Mouse (Mus musculus) lung, embryonic 15.5 days (tissue): ENCODE results near the gene Eno2. TPM values are rescaled to one million over a fixed set of nuclear protein-coding genes. Genes with fewer than 3 reads are reported as not detected.

Experiments used
- ATAC-seq: fragments of 200-750 bp; cut with Nextera tagmentation; 2 replicates; pipeline ENCODE4 v1.8.0; 2017; ENCODE audit warnings: moderate number of reproducible peaks, borderline replicate concordance; ENCODE audit not compliant: low FRiP score, low TSS enrichment; ENCODE audit errors: extremely low read depth
- H3K27ac ChIP-seq: fragments of 300-500 bp; sonication (generic); 2 replicates; pipeline ENCODE4 v1.5.1; 2015; ENCODE audit warnings: moderate library complexity, mild to moderate bottlenecking, inconsistent platforms
- H3K27me3 ChIP-seq: fragments of 300-500 bp; sonication (generic); 2 replicates; pipeline ENCODE4 v1.6.1; 2015; ENCODE audit warnings: inconsistent platforms
- H3K36me3 ChIP-seq: fragments of 300-500 bp; sonication (generic); 2 replicates; pipeline ENCODE4 v1.6.1; 2015; ENCODE audit warnings: inconsistent platforms
- H3K4me1 ChIP-seq: fragments of 300-500 bp; sonication (generic); 2 replicates; pipeline ENCODE4 v1.6.1; 2015; ENCODE audit warnings: inconsistent platforms
- H3K4me2 ChIP-seq: fragments of 300-500 bp; sonication (generic); 2 replicates; pipeline ENCODE4 v1.6.1; 2015; ENCODE audit warnings: inconsistent platforms, mild to moderate bottlenecking, moderate library complexity
- H3K4me3 ChIP-seq: fragments of 300-500 bp; sonication (generic); 2 replicates; pipeline ENCODE4 v1.5.1; 2015; ENCODE audit warnings: mild to moderate bottlenecking, inconsistent platforms
- H3K9ac ChIP-seq: fragments of 300-500 bp; sonication (generic); 2 replicates; pipeline ENCODE4 v1.6.1; 2015; ENCODE audit warnings: inconsistent platforms
- H3K9me3 ChIP-seq: fragments of 300-500 bp; sonication (generic); 2 replicates; pipeline ENCODE4 v1.6.1; 2016; ENCODE audit warnings: inconsistent platforms
- WGBS: fragments of 180-500 bp; shearing (Covaris S2); methylation state at CpG from one replicate; pipeline ENCODE4 v1.1.7; 2015; 5-methylcytosine and 5-hydroxymethylcytosine counted together
- polyA plus RNA-seq: library from polyadenylated mRNA; unstranded; fragments of >200 nt; fragmentation: Nextera tagmentation; extraction: Ambion mirVana; gene quantifications from 2 replicates; pipeline ENCODE4 v1.2.1, GENCODE M21; 2015

The Eno2 gene
- polyA plus RNA-seq, 1 experiment from 2014 or later = 3.4 TPM

DNA sequence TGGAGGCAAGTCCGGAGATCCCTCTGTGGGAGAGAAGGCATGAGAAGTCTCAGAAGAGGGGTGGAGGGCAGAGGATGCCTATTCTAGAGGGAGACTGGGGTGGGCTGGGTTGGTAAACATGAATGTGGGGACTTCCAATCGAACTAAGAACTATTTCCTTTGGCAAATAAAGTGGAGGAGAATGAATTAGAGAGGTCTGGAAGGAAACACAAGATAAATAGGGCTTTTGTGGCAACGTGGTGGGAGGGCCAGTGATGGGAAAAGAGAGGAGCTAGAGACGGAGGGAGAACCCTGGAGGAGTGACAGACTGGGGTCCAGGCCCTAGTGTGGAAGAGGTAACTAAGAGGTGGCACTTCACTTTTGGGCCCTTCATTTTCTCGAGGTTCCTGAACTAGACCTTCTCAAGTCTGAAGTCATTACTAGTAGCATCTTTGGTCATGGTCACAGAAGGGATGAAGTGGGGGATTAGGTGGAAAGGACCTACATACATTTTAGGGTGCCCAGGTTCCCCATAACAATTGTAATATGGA is 12.1 kb downstream of the Eno2 start:
- WGBS = 5% methylated on average over 5 of the region's 5 CpGs
- Histone ChIP-seq H3K9me3 (no peaks in the 10 kb centered on the region), H3K27me3 (no peaks in the 10 kb centered on the region), H3K9ac (peak overlapping the region; percentile 92), H3K4me3 (peak overlapping the region; percentile 86), H3K27ac (peak overlapping the region; percentile 99), H3K36me3 (0 out of 2 replicates have a peak, but pooled peaks cover 4% of the 10 kb centered on the region), H3K4me1 (peaks cover 49% of the 10 kb centered on the region), H3K4me2 (peak overlapping the region; percentile 79)
- no peak for ATAC-seq

DNA sequence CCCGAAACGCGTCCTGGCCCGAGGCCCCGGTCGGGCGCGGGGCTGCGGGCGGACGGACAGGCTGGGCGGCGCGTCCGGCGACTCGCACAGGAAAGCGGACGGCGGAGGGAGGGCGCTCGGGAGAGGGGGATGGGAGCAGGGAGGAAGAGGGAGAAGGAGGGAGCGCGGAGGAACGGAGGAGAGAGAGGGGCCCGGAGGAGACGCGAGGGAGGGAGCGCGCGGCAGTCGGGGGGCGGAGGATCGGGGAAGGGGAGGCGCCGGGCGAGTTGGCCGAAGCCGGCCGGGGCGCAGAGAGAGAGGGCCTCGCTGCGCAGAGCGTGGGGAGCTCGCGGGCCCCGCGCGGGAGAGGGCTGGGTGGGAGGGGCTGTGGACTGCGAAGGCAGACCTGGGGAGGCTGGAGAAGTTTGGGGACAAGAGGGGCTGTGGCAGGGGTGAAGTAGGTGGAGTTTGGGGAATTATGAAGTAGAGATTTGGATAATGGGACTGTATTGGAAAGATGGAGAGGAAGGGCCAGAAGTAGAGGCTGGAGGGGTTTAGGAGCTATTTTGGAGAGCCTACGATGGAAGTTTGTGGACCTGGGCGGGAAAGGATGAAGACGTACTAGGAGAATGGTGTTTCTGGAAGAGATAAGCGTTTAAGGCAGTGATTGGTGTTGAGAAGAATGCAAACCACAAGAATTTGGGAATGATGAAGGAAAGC is 12.7 kb downstream of the Eno2 start:
- H3K9me3 ChIP-seq = no peaks in the 10 kb centered on the region
- H3K36me3 ChIP-seq = 0 out of 2 replicates have a peak, but pooled peaks cover 4% of the 10 kb centered on the region
- H3K27ac ChIP-seq = peak overlapping the region; percentile 99
- H3K4me1 ChIP-seq = peaks cover 49% of the 10 kb centered on the region
- WGBS = 2% methylated on average over 44 of the region's 54 CpGs
- H3K9ac ChIP-seq = peak overlapping the region; percentile 92
- no peaks in the 10 kb centered on the region for H3K27me3 ChIP-seq
- peak overlapping the region; percentile 86 for H3K4me3 ChIP-seq
- peak overlapping the region; percentile 79 for H3K4me2 ChIP-seq
- ATAC-seq = peak; percentile 79

DNA sequence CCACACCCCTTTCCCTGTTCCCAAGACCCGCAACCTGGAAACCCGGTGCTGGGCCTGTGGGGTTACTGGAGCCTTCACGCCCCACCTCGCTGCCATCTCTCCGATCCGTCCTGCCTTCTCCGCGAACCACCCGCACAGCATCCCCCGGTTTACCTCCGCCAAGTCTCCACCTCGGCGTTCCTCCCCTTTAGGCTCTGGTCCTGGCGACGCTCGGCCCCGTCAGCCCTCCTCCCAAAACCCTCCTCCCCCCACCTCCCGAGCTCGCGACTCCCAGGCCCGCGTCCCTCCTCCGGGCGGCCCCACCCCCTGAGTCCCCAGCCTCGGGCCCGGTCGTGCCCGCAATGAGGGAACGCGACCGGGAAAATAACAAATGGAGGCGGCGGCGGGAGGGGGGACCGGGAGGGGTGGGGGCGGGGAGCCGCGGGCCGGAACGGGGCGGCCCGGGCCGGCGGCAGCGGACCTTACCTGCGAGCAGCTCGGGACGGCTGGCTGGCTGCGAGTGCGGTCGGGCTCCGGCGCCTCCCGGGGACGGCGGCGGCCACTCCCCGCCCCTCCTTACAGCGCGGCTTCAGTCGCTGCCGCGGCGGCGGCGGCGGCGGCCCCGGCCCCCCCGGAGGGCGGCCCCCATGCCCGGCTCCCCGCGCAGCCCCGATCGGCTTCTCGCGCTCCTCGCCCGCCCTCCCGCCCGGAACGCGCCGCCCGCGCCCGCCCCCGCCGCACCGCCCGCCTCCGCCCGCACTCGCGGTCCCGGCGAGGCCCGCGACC is 13.5 kb downstream of the Eno2 start, which contains the start of the genes Gm45234 and Atn1:
TSS of gene Gm45234 (minus strand) at position 191 of the 765 bp plus-strand sequence.
TSS of gene Atn1 (minus strand) at position 694 of the 765 bp plus-strand sequence.
- ATAC-seq = peak; percentile 72

DNA sequence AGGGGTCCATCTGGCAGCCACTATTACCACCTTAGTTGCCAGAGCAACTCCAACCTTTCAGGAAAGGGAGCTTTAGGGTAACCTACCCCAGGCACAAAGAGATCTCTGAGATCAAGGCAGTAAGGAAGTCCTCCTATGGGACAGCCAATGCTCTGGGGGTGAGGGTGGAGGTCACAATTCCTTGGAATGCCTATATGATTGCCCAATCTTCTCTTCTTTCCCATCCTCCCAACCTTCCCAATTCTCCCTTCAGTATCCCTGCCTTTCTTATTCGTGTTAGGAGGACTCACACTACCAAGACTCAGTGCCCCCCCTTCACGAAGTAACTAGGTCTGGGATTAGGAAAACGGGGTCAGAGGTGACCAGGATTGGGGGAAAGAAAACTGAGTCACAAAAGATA is 14.2 kb downstream of the Eno2 start:
- no peaks in the 10 kb centered on the region for H3K27me3 ChIP-seq
- peak overlapping the region; percentile 99 for H3K27ac ChIP-seq
- 0 out of 2 replicates have a peak, but pooled peaks cover 4% of the 10 kb centered on the region for H3K36me3 ChIP-seq
- H3K9me3 ChIP-seq = no peaks in the 10 kb centered on the region
- peak overlapping the region; percentile 79 for H3K4me2 ChIP-seq
- no peak for ATAC-seq
- peaks cover 49% of the 10 kb centered on the region for H3K4me1 ChIP-seq
- H3K4me3 ChIP-seq = peak overlapping the region; percentile 86
- 2% methylated on average over 3 of the region's 3 CpGs for WGBS
- peak overlapping the region; percentile 92 for H3K9ac ChIP-seq

More for the DNA sequence above, 13.5 kb downstream of the Eno2 start, which contains the start of the genes Gm45234 and Atn1:
- Histone ChIP-seq H3K27ac (peak within 1 kb of the TSS; percentile 99), H3K4me3 (peak within 1 kb of the TSS; percentile 86), H3K27me3 (no peaks in the 10 kb centered on the region), H3K9me3 (no peaks in the 10 kb centered on the region), H3K9ac (peak within 1 kb of the TSS; percentile 92), H3K36me3 (0 out of 2 replicates have a peak, but pooled peaks cover 4% of the 10 kb centered on the region), H3K4me2 (peak within 1 kb of the TSS; percentile 79), H3K4me1 (peaks cover 49% of the 10 kb centered on the region)
- under 1% methylated on average over 50 of the region's 100 CpGs for WGBS

DNA sequence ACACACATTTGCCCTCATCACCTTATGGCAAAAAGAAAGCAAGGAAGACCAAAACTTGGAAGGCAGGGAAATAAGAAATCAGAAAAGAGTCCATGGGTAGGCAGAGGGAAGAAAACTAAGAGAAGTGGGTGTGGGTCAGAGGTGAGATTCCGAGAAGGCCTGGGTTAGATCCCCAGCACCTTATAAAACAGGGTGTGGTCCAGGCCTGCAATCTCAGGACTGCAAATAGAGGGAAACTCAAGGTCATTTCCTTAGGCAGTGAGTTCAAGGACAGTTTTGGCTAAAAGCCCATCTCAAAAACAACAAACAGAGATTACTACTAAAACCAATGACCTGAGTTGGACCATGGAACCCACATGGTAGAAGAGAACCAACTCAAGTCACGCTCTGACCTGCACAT is 15.6 kb downstream of the Eno2 start:
- Histone ChIP-seq H3K4me2 (no peak overlapping the region), H3K36me3 (peaks cover 12% of the 10 kb centered on the region; the same call in 1 of the 2 replicates), H3K4me1 (peaks cover 41% of the 10 kb centered on the region), H3K4me3 (no peak overlapping the region), H3K27ac (no peak overlapping the region), H3K9me3 (no peaks in the 10 kb centered on the region), H3K9ac (no peak overlapping the region), H3K27me3 (no peaks in the 10 kb centered on the region)
- 78% methylated on average over 2 of the region's 2 CpGs for WGBS
- ATAC-seq = no peak

DNA sequence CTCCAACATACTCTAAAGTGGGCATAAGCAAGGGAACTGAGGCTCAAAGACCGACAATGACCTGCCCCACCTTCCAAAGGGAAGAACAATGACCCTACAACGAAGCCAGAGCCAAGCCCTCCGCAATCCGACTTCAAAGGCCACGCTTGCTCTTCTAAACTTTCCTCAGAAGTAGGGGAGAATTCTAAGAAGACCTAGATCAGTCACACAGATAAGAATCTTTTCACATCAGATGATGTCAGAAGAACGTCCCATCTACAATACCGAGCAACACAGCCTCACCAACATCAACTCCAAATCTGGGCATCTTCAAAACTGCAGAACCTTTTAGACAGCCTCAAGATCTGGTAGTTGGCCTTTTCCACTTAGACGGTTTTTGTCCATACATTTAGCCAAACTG is 19.1 kb downstream of the Eno2 start:
- Histone ChIP-seq H3K36me3 (peaks cover 37% of the 10 kb centered on the region), H3K9me3 (no peaks in the 10 kb centered on the region), H3K27me3 (no peaks in the 10 kb centered on the region), H3K27ac (no peak overlapping the region), H3K4me2 (no peak overlapping the region), H3K4me3 (no peak overlapping the region), H3K4me1 (peaks cover 36% of the 10 kb centered on the region), H3K9ac (no peak overlapping the region)
- ATAC-seq = no peak
- WGBS = 82% methylated on average over 8 of the region's 8 CpGs

DNA sequence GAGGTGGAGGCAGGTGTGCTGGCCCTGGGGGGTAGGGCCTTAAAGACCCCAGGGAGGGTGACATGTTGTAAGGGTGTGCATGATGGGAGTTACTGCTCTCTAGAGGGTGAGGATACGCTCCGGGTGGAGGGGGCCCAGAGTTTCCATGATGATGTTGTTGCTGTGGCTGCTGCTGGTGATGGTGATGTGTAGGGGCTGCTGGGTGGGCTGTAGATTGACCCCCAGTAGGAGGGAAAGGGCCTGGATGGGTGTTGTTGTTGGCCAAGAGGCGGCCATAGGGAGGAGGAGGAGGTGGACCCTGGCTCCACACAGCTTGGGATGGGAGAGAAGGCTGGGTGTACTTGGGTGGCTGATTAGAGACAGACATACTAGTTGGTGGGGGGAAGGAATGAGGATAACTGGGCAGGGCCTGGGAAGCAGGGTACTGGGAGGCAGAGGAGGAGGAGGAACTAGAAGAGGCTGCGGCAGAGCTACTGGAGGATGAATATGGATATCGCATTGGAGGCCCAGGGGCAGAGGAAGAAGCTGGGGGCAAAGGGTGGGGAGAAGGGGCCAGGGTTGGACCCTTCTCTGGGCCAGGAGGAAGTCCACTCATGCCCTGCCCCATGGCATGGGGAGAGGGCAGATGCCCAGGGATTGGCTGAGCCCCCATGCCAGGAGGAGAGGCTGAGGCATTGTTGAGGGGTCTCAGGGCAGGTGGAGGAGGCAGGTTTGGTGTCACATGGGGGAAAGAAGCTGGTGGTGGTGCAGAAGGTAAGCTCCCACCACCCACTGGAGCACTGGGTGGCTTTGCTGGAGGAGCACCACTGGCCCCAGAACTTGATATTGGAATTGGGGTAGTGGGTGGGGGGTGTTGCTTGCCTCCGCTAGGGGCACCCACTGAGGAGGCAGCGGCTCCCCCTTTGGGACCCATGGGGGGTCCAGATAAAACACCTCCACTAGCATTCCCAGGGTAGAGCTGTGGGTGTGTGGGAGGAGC is 22.5 kb downstream of the Eno2 start:
- ATAC-seq = no peak
- no peak overlapping the region for H3K27ac ChIP-seq
- H3K36me3 ChIP-seq = peaks cover 59% of the 10 kb centered on the region
- H3K9me3 ChIP-seq = no peaks in the 10 kb centered on the region
- peak overlapping the region; percentile 76; the same call in 1 of the 2 replicates for H3K9ac ChIP-seq
- H3K4me1 ChIP-seq = peaks cover 19% of the 10 kb centered on the region
- peak overlapping the region; percentile 46; the same call in 1 of the 2 replicates for H3K4me3 ChIP-seq
- peak overlapping the region; percentile 93 for H3K4me2 ChIP-seq
- WGBS = 80% methylated on average over 7 of the region's 7 CpGs
- H3K27me3 ChIP-seq = no peaks in the 10 kb centered on the region

DNA sequence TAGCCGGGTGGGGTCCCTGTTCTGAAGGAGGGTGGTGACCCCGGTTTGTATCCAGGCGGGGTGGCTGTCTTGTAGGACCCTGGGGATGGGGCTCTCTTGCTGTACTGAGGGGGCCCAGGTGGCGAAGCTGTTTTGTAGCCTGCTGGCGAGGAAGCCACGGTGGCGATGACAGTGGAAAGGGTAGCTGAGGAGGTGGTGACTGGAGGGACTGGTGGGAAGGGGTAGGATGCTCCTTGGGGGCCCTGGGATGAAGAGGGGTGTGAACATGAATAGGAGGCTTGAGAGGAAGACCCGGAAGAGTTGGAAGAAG is 23.2 kb downstream of the Eno2 start:
- no peak for ATAC-seq
- no peaks in the 10 kb centered on the region for H3K9me3 ChIP-seq
- 24% methylated on average over 8 of the region's 8 CpGs for WGBS
- H3K36me3 ChIP-seq = peaks cover 59% of the 10 kb centered on the region
- H3K4me1 ChIP-seq = peaks cover 24% of the 10 kb centered on the region
- H3K4me2 ChIP-seq = peak overlapping the region; percentile 93
- no peaks in the 10 kb centered on the region for H3K27me3 ChIP-seq
- H3K4me3 ChIP-seq = peak overlapping the region; percentile 46
- peak overlapping the region; percentile 76 for H3K9ac ChIP-seq
- peak overlapping the region; percentile 86 for H3K27ac ChIP-seq

DNA sequence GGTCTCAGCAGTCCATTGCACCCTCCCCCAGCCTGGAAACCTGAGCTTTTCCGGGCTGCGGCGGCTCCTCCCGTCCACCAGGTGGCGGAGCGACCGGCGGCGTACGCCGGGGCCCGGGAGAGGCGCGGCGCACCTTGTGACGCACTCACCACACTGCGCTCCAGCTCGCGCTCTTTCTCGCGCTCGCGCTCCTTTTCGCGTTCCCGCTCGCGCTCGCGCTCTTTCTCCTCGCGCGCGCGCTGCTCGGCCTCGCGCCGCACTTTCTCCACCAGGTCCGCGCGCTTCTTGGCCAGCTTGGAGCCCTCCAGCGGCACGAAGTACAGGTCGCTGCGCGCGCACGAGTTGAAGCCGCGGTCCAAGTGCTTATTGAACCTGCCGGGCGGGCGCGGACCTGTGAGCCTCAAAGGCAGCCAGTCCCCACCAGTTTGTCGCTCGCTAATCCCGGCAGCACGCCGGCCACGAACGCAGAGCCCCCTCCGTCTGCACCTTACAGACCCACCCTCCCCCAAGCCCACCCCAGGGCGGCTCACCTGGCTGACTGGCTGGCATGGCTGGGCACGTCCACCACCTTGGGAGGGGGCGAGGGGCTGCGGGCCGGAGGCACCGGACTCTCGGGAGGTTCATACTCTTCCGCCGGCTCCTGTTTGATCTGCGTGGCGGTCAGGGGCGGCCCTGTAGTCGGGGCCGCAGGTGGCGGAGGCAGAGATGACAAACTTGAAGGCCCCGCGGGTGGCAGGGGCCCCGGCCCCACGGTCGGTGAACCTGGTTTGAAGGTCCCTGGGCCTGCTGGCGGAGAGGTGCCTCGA is 23.8 kb downstream of the Eno2 start:
- WGBS = 2% methylated on average over 85 of the region's 85 CpGs
- peak; percentile 74 for ATAC-seq
- peak overlapping the region; percentile 76 for H3K9ac ChIP-seq
- no peaks in the 10 kb centered on the region for H3K9me3 ChIP-seq
- peaks cover 24% of the 10 kb centered on the region for H3K4me1 ChIP-seq
- H3K4me3 ChIP-seq = peak overlapping the region; percentile 46
- peak overlapping the region; percentile 86 for H3K27ac ChIP-seq
- H3K4me2 ChIP-seq = peak overlapping the region; percentile 93
- H3K36me3 ChIP-seq = peaks cover 59% of the 10 kb centered on the region
- no peaks in the 10 kb centered on the region for H3K27me3 ChIP-seq

DNA sequence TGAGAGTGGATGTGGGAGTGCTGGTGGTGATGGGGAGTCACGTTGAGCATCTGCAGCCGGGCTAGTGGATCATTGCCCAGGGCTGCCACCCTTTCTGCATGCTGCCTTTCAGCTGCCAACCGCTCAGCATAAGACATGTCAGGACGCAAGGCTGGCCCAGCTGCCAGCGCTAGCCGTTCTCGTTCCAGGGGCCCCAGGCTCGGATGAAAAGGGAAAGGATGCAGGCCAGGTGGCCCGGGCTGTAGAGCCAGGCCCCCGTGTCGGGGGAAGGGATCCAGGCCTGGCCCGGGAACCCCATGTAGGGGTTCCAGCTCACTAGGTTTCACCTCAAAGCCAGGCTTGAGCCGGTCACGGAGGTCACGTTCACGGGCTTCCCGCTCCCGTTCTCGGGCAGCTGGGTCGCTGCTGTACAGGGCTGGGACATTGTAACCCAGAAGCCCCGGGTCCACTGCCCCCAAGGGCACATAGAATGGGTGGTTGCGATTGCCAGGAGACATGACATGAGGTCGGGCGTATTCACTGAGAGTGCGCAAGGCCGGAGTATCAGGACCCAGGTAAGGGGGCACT is 24.6 kb downstream of the Eno2 start:
- H3K9me3 ChIP-seq = no peaks in the 10 kb centered on the region
- peaks cover 28% of the 10 kb centered on the region for H3K4me1 ChIP-seq
- peak overlapping the region; percentile 54 for H3K27ac ChIP-seq
- H3K4me3 ChIP-seq = peak overlapping the region; percentile 46
- H3K27me3 ChIP-seq = no peaks in the 10 kb centered on the region
- no peak for ATAC-seq
- no peak overlapping the region for H3K9ac ChIP-seq
- 72% methylated on average over 26 of the region's 26 CpGs for WGBS
- peak overlapping the region; percentile 93 for H3K4me2 ChIP-seq
- H3K36me3 ChIP-seq = peaks cover 59% of the 10 kb centered on the region
